15 mouse cellular contexts compared by ENCODE assay signal in genomic region chr11:36168921-36169537, GRCm38 (mm10).
DNase-seq lines count a peak whose midpoint lies in the region; ATAC-seq lines count a peak whose summit lies in the region.
"Had no signal": no experiment of that assay in that cellular context is flagged by ENCODE, and none has a peak within 500 bp of the region (broad histone marks: within the 10 kb centered on the region; RNA-seq: fewer than 3 reads in every experiment).

No protein-coding gene starts in this region.

- no peaks in the 10 kb centered on the region for H3K27me3 ChIP-seq in embryonic facial prominence, embryonic 13.5 days
- no peaks in the 10 kb centered on the region for H3K27me3 ChIP-seq in embryonic facial prominence, embryonic 10.5 days (replicated peaks; ENCODE audit: low read depth, poor library complexity, severe bottlenecking)
- no peaks in the 10 kb centered on the region for H3K27me3 ChIP-seq in embryonic facial prominence, embryonic 14.5 days (replicated peaks; ENCODE audit: control insufficient read depth, insufficient read depth, low read length)
- H3K27me3 ChIP-seq: limb, embryonic 12.5 days had no signal

- H3K9ac ChIP-seq in embryonic facial prominence, embryonic 13.5 days, result no peak overlapping the region
- no peak overlapping the region for H3K9ac ChIP-seq in embryonic facial prominence, embryonic 14.5 days (ENCODE audit: low read depth, low read length)
- H3K9ac ChIP-seq: limb, embryonic 12.5 days had no signal

- H3K9me3 ChIP-seq in embryonic facial prominence, embryonic 13.5 days, result no peaks in the 10 kb centered on the region
- no peaks in the 10 kb centered on the region for H3K9me3 ChIP-seq in embryonic facial prominence, embryonic 10.5 days
- H3K9me3 ChIP-seq in embryonic facial prominence, embryonic 14.5 days (ENCODE audit: control insufficient read depth, low read length), result no peaks in the 10 kb centered on the region
- H3K9me3 ChIP-seq: limb, embryonic 12.5 days had no signal

- no peaks in the 10 kb centered on the region for H3K4me1 ChIP-seq in embryonic facial prominence, embryonic 13.5 days
- H3K4me1 ChIP-seq in embryonic facial prominence, embryonic 10.5 days, result no peaks in the 10 kb centered on the region
- no peaks in the 10 kb centered on the region; the same call in 1 of the 2 replicates for H3K4me1 ChIP-seq in embryonic facial prominence, embryonic 14.5 days (ENCODE audit: control insufficient read depth, insufficient read depth, low read length)

- no peak for DNase-seq in embryonic facial prominence, embryonic 10.5 days (ENCODE audit: low spot score)
- DNase-seq in left cerebral cortex, postnatal 4 days, result peak; percentile 50
- no peak for DNase-seq in left cerebral cortex, adult 11 months (ENCODE audit: low spot score)
- DNase-seq in embryonic facial prominence, embryonic 14.5 days (ENCODE audit: low spot score), result peak; percentile 19
- peak; percentile 68 for DNase-seq in layer of hippocampus, adult 9-11 months
- DNase-seq in T-cell, adult 2 months (ENCODE audit: low spot score), result no peak
- no peak for DNase-seq in neural tube, embryonic 10.5 days (ENCODE audit: extremely low spot score, low spot score)
- DNase-seq: adrenal gland, postnatal 14 days; gastrocnemius, postnatal 14 days; kidney, adult 11 months; right cerebral cortex, postnatal 14 days; thymus, adult 2 months had no signal

- no peak overlapping the region for H3K27ac ChIP-seq in embryonic facial prominence, embryonic 13.5 days
- no peak overlapping the region for H3K27ac ChIP-seq in embryonic facial prominence, embryonic 10.5 days (replicated peaks)
- no peak overlapping the region for H3K27ac ChIP-seq in embryonic facial prominence, embryonic 14.5 days (replicated peaks; ENCODE audit: low read depth, low read length)
- H3K27ac ChIP-seq: layer of hippocampus, adult 2 months; limb, embryonic 12.5 days had no signal

- H3K4me2 ChIP-seq in embryonic facial prominence, embryonic 13.5 days, result no peak overlapping the region
- H3K4me2 ChIP-seq in embryonic facial prominence, embryonic 14.5 days (ENCODE audit: low read depth, low read length), result no peak overlapping the region
- H3K4me2 ChIP-seq: limb, embryonic 12.5 days had no signal

- no peak overlapping the region for H3K4me3 ChIP-seq in embryonic facial prominence, embryonic 13.5 days
- H3K4me3 ChIP-seq in embryonic facial prominence, embryonic 10.5 days, result no peak overlapping the region
- no peak overlapping the region for H3K4me3 ChIP-seq in embryonic facial prominence, embryonic 14.5 days (ENCODE audit: low read depth, low read length)
- H3K4me3 ChIP-seq: layer of hippocampus, adult 2 months; limb, embryonic 12.5 days had no signal

- no peaks in the 10 kb centered on the region for H3K36me3 ChIP-seq in embryonic facial prominence, embryonic 13.5 days
- no peaks in the 10 kb centered on the region for H3K36me3 ChIP-seq in embryonic facial prominence, embryonic 10.5 days (replicated peaks)
- no peaks in the 10 kb centered on the region for H3K36me3 ChIP-seq in embryonic facial prominence, embryonic 14.5 days (ENCODE audit: control insufficient read depth, insufficient read depth, low read length)
- H3K36me3 ChIP-seq: limb, embryonic 12.5 days had no signal

- WGBS in embryonic facial prominence, embryonic 13.5 days, result 88% methylated on average over 6 of the region's 6 CpGs
- WGBS in embryonic facial prominence, embryonic 10.5 days, result 91% methylated on average over 6 of the region's 6 CpGs
- whole genome bisulfite sequencing in embryonic facial prominence, embryonic 14.5 days, result 82% methylated on average over 6 of the region's 6 CpGs

- intact Hi-C loops in left cerebral cortex, postnatal 4 days (cut with DNase I), result no loop called here

- ATAC-seq in embryonic facial prominence, embryonic 13.5 days (ENCODE audit: insufficient number of reproducible peaks, insufficient read depth, low FRiP score, low TSS enrichment, low read depth), result peak; percentile 35; the same call in 1 of the 2 replicates
- no peak for ATAC-seq in embryonic facial prominence, embryonic 14.5 days (ENCODE audit: low read depth)

Comparison
In these comparisons a context has a peak if more than half of its experiments do, and no peak if none do; other contexts are left out.
1. DNase-seq: peak in left cerebral cortex, postnatal 4 days (single experiment), embryonic facial prominence, embryonic 14.5 days (single experiment) and layer of hippocampus, adult 9-11 months (single experiment); none in embryonic facial prominence, embryonic 10.5 days (single experiment), left cerebral cortex, adult 11 months (single experiment), T-cell, adult 2 months (single experiment) and neural tube, embryonic 10.5 days (single experiment).